Mouse (Mus musculus) megakaryocyte progenitor cell, adult 5-6 weeks (primary cell): ENCODE measurements around the gene Ace3. TPM values are rescaled to one million over a fixed set of nuclear protein-coding genes. Genes with fewer than 3 reads are reported as not detected.

ENCODE experiments used
- ATAC-seq: replicated peaks from 2 replicates; pipeline ENCODE4 v1.8.0; 2016; ENCODE audit warnings: mild to moderate bottlenecking, moderate TSS enrichment, inconsistent platforms; ENCODE audit not compliant: poor library complexity
- total RNA-seq, 2 experiments: library from RNA; stranded (forward) in 1 of 2; stranded (reverse) in 1 of 2; fragments of 157-497, 149-512 nt in 1 of 2; fragments of 200-1000 nt in 1 of 2; gene quantifications; 2 replicates each; pipeline versions ENCODE4 v1.2.3 to v1.2.4; 2015 to 2017

The Ace3 gene
- total RNA-seq (2015) (not detected in 2 replicates), total RNA-seq (2017) (not detected in 2 replicates)

- no peak for ATAC-seq
These were observed at the start of gene Ace3 for GRCm38 (mm10) chr11:105994375-105994774. Ace3 (plus strand) TSS chr11:105994675.

- no peak for ATAC-seq
These were observed 49.5 kb upstream of the Ace3 start for GRCm38 (mm10) chr11:105944770-105945672.

- peak; percentile 62 for ATAC-seq
These were observed 47.8 kb upstream of the Ace3 start for GRCm38 (mm10) chr11:105946694-105947154.

GRCm38 (mm10) chr11:105948255-105948654 is 46.2 kb upstream of the Ace3 start:
- ATAC-seq: no peak

- no peak for ATAC-seq
These were observed 44.0 kb upstream of the Ace3 start for GRCm38 (mm10) chr11:105950519-105950918.

GRCm38 (mm10) chr11:105951601-105952044 is 42.9 kb upstream of the Ace3 start:
- ATAC-seq: no peak

- no peak for ATAC-seq
These were observed 42.4 kb upstream of the Ace3 start for GRCm38 (mm10) chr11:105952111-105952510.

- no peak for ATAC-seq
These were observed 41.5 kb upstream of the Ace3 start, which contains the start of gene Cyb561 for GRCm38 (mm10) chr11:105952911-105953386. Cyb561 (minus strand) TSS chr11:105953336.

GRCm38 (mm10) chr11:105953402-105953801 is 41.1 kb upstream of the Ace3 start:
- peak; percentile 37; the same call in 1 of the 2 replicates for ATAC-seq

GRCm38 (mm10) chr11:105955815-105956430 is 38.6 kb upstream of the Ace3 start:
- no peak for ATAC-seq

GRCm38 (mm10) chr11:105957501-105957900 is 37.0 kb upstream of the Ace3 start:
- ATAC-seq: no peak

GRCm38 (mm10) chr11:105958566-105958965 is 35.9 kb upstream of the Ace3 start:
- ATAC-seq: no peak

GRCm38 (mm10) chr11:105959355-105959754 is 35.1 kb upstream of the Ace3 start:
- ATAC-seq: peak; percentile 48

- peak; percentile 56; the same call in 1 of the 2 replicates for ATAC-seq
These were observed 29.8 kb upstream of the Ace3 start for GRCm38 (mm10) chr11:105964691-105965090.

GRCm38 (mm10) chr11:105966288-105966687 is 28.2 kb upstream of the Ace3 start:
- ATAC-seq: 0 out of 2 replicates have a peak, but pooled peaks have one; percentile 35

- ATAC-seq: 0 out of 2 replicates have a peak, but pooled peaks have one; percentile 34
These were observed 26.5 kb upstream of the Ace3 start, which contains the start of gene Ace for GRCm38 (mm10) chr11:105967741-105968574. Ace (plus strand) TSS chr11:105967945.

GRCm38 (mm10) chr11:105968948-105969347 is 25.5 kb upstream of the Ace3 start:
- no peak for ATAC-seq

GRCm38 (mm10) chr11:105969516-105969915 is 25.0 kb upstream of the Ace3 start:
- no peak for ATAC-seq

- no peak for ATAC-seq
These were observed 19.9 kb upstream of the Ace3 start for GRCm38 (mm10) chr11:105974593-105974992.

GRCm38 (mm10) chr11:105975050-105975449 is 19.4 kb upstream of the Ace3 start:
- peak; percentile 26; the same call in 1 of the 2 replicates for ATAC-seq
